Mouse (Mus musculus) gonadal fat pad, adult 2 months (tissue): ENCODE measurements around the gene Ptprr. TPM values are rescaled to one million over a fixed set of nuclear protein-coding genes. Genes with fewer than 3 reads are reported as not detected.

Source experiments
- polyA plus RNA-seq: library from polyadenylated mRNA; depleted of rRNA; stranded (reverse); fragments of >200 nt; gene quantifications from 2 replicates; pipeline ENCODE4 v1.2.3, GENCODE M21; 2012; rRNA removed

Ptprr gene
- polyA plus RNA-seq, 1 experiment = 0.89 TPM

Other genes starting within 250 kb of the Ptprr start
- 1.7 and 1.8 TPM in 2 replicates for gene Tspan8, start 201.4 kb upstream of the Ptprr start, polyA plus RNA-seq
- 0.09 and 0.14 TPM in 2 replicates for gene 4933416C03Rik, start 95.7 kb downstream of the Ptprr start, polyA plus RNA-seq